Mouse (Mus musculus): ENCODE results near the gene Defb29.

Defb29 gene

DNA sequence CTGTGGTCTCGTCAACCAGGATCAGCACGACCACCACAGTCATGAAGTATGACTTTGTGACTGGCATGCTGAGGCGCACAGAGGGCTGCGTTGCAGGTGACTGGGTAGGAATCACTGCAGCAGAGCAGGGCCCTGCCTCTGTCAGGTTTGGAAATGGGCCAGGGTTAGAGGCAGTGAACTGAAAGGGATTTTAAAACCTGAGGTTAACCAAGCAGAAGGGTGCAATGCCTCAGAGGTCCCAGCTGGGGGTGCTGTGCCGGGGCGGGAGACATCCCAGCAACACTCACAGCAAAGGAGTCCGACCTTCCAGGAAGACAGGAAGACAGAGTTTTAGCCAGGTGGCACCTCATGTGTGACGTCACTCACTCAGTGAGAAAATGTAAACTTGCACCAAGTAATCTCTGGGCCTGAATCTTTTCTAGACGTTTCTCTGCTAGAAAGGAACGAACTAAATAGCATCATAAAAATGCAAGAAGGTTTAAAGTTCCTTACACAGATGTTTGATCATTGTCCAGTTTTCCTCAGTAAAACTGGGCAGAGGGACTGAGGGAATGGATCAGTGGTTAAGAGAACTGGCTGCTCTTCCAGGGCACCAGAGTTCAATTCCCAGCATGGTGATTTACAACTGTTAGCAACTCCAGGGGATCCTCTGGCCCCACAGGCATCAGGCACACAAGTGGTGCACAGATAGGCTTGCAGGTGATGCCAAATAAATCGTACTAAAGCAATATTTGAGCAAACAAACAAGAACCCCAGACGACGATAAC lies at the start of gene Defb29:
Defb29 (minus strand) TSS at position 155 of the 767 bp plus-strand sequence.
- no peak for DNase-seq (ENCODE audit: low spot score)

DNA sequence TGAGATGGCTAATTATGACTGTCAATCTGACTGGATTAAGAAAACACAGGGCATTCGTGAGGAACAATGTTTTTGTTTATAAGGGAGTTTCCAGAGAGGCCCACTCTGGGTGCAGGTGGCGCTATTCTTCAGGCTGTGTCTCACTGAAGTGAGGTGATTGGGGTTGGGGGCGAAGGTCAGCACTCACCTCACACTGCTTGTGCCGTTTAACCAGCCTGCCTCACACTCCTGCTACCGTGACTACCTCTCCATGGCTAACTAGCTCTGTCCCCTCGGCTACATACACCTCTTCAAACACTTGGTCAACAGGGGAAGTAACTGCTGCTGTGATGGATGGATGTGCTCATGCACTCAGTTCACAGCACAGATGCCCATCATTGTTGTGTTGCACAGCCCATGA lies 49.1 kb upstream of the Defb29 start:
- no peak for DNase-seq (ENCODE audit: low spot score)

DNA sequence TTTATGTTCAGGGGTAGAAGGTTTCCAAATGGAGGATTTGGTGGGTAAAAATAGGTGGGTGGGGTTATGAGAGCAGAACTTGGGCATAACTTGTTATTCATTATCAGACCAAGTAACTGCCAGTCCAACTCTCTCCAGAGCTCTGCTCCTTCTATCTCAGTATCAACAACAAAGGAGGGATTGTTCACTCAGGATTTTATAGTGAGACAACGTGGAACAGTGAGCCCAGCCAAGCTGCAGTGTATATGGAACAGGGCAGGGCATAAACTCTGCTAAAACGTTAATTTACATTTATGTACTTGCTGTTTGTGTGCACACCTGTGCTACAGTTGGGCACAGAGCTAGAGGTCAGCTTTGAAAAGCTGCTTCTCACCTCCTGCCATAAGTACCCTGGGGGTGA lies 48.6 kb upstream of the Defb29 start:
- DNase-seq (ENCODE audit: low spot score), result no peak

DNA sequence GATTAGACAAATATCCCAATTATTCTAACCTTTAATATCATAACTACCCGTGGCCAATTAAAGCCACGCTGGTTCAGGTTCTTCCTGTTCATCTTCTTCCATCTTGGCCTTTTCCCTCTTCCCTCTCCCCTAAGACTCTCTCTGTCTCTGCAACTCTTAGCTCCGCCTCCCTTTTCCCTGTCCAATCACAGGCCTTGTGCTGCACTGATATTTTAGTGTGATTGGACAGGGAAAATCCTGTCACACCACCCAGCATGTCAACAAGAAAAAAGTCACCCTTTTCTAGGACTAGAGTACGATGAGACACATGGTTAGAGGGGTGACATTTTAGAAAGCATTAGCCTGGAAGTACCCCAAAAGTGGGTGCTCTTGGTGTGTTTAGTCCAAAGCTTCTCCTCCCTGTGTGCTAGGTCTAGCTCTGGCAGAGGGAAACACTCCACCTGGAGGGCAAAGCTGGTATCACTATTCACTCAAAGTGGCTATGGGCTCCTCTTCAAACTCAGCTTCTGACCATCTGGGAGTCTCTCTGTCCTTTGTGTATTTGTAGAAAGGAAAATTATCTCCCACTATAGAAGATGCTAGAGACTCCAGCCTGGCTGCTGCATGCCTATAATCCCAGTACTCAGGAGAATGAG lies 47.1 kb upstream of the Defb29 start:
- no peak for DNase-seq (ENCODE audit: low spot score)

DNA sequence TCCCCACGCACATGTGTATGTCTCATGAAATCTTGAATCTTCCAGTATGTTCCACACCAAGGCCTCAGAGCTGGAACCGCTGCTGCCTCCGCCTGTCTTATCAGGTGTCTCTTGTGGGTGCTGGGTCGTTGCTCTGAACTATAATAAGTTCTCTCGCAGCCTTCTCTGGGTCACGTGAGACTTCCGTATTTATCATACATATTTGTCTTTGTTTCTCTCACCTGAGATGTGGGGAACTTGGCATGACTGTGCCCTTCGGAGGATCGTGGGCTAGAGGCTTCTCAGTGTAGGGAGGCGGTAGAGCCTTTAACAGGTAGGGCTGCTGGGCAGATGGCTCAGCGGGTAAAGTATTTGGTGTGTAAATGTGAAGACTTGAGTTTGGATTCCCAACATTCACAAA lies 40.7 kb upstream of the Defb29 start:
- DNase-seq (ENCODE audit: low spot score), result no peak

DNA sequence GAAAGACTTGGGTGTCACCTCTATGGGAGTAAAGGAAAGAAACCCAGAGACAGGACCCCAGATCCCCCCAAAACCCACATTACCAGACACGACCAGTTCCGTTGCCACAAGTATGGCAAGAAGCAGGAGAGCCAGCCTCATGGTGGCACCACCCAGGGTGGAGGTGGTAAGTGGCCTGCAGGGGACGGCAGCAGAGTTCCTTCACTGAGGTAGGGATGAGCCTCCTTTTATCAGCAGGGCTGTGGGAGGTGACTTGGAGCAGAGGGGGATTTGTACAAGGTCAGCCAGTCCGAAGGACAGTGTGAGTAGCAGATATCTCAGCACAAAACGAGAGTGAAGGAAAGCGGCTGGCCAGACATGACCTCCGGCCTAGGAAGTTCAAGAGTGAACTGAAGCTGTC lies 40.2 kb upstream of the Defb29 start, which contains the start of gene Defb19:
Defb19 (minus strand) TSS at position 206 of the 400 bp plus-strand sequence.
- no peak for DNase-seq (ENCODE audit: low spot score)

DNA sequence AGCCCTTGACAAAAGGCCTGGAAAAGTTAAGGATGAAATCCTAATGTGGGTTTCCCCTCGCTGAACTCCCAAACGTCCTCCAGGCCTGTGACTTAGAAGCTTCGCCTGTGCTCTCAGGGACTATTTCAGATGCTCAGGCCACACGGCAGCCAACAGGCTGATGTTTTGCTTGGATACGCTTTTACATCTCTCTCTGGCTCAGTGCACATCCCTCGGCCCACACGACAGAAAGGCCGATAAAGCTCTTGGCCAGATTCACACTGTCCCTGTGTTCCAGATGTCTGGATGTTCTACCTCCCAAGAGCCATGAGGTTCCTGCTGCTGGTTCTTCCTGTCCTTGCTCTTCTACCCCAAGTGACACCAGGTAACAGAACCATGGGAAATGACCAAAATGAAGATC lies 33.6 kb upstream of the Defb29 start:
- DNase-seq (ENCODE audit: low spot score), result no peak

DNA sequence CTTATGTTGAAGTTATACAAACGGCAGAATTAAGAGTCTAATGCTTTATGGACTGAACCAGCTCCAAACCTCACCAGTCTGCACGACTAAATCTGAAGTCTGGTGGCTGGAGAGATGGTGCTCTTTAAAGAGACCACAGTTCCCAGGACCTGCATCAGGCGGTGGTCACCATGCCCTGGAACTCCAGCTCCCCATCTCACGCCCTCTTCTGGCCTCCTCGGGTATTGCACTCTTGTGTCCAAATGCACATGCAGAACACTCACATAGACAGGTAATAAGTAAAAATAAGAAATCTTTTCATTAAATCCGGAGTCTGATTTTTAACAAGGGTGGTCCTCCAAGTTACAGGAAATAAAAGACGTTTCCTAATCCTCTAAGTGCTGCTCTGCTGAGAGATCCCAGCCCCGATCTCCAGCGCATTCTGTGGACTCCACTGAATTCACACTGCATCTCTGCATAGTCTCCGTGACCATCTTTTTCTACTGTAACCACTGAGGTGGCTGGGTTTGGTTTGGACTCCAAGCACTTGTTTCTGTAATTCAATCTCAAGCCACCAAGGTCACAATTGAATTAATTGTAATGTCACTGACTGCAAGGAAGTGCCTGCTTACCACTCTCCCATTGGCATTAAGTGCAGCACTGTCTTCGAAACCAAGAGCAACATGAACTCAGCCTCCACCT lies 32.4 kb upstream of the Defb29 start, which contains the start of gene Defb21:
Defb21 (plus strand) TSS at position 631 of the 681 bp plus-strand sequence.
- DNase-seq (ENCODE audit: low spot score), result no peak

DNA sequence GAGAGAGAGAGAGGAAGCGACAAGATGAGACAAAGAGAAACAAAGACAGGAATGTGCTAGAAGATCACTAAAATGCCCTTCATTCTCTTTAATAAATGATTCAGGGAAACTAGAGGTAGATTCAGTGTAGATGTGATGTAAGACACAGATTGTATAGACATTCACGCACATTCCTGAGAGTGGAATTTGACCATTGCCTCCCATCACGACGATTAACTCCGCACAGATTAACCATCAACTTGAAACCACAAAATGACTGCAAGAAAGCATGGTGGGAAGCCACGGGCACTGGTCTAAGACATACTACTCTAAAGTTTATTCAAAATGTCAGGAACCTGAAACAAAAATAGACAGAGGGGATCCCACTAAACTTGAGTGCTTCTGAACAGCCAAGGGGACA lies 30.4 kb upstream of the Defb29 start:
- no peak for DNase-seq (ENCODE audit: low spot score)

DNA sequence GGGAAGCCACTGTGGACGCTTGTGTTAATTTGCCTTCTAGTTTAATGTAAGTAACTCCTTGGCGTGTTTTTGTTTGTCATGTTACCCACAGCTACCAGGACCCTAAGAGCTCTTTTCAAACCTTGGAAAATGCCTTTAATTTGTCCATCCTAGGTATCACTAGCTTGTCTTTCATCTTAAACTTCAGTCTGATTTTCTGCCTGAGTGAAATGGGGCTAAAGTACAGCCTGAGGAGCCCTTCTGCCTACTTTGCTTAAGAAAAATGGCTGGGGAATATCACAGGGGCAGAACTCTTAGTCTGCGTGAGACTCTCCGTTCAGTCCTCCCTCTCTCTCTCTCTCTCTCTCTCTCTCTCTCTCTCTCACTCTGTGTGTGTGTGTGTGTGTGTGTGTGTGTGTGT lies 30.0 kb upstream of the Defb29 start:
- no peak for DNase-seq (ENCODE audit: low spot score)

DNA sequence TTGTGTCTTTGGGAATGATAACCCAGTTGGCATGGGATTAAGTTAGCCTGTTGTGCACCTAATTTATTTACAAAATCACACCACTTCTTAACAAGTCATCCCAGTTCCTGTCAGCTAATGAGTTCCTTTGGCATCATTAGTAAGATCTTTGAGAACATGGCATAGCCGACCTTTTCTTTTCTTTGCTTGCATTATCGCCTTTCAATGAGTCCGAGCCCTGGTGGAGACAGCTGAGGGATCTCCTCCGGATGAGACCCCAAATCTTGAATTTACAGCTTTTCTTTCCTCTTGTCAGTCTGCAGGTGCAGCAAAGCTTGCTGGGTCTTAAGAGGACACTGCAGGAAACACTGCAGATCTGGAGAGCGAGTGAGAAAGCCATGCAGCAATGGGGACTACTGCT lies 29.1 kb upstream of the Defb29 start, which contains the start of gene Gm17416:
Gm17416 (plus strand) TSS at position 301 of the 400 bp plus-strand sequence.
- DNase-seq (ENCODE audit: low spot score), result no peak

DNA sequence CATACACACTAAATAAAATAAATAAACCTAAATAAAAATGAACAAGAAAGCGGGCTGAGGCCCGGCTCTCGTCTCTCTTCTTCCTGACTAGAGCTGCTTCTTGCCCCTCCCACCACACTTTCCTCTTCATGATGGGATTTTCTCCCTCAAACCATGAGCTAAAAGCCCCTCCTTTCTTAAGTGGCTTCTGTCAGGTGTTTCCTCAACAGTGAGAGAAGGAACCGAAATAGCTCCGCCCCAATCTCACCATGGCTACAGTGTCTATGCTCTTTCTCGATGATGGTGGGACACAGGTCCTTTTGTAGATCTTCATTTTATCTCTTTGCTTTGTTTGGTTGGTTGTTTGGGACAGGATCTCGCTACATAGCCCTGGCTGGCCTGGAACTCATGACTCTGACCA lies 16.8 kb upstream of the Defb29 start:
- no peak for DNase-seq (ENCODE audit: low spot score)

DNA sequence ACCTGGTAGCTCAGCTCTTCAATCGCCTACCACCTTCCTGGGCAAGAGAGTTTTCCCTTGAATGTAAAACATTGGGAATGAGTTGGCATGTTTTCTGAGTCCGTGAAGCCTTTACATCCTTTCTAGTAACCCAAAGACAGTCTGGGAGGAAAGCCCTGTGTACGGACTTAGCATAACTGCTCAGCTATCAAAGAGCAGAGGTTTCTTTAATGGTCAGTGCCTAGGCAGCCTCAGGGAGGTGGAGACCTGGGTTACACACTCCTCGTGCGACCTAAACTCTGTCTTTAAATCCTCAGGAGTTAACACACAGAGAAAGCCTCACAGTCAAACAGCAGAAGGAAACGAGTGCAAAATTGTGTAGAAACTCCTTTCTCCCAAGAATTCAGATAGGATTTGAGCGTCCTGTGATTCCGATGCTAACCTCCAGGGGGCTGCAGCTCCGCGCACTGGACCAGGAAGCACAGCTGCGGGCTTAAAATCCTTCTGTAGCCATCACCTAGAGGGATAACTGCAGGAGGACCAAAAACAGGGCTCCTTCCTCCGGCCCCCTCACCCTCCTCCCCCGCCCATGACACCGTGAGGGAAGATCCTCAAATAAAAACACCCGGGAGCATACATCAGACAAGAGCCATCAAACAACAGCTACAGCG lies 14.0 kb upstream of the Defb29 start:
- DNase-seq (ENCODE audit: low spot score), result peak; percentile 39

DNA sequence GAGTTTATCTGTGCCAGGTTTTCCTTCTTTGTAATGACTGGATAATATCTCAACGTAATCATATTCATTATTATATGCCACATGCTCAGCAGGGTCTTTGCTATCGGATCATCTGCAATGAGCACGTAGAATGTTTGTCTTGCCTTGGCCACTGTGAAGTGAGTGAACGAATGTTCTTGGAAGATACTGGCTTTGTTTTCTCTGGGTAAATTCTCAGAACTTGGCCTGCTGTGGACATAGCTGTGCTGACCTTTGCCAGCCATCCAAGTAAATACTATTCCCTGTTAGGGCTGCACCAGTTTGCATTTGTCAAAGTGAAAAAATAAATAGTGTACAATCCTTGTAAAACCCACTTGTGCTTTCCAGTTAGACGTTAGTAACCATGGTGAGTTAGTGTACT lies 8.2 kb upstream of the Defb29 start:
- no peak for DNase-seq (ENCODE audit: low spot score)

DNA sequence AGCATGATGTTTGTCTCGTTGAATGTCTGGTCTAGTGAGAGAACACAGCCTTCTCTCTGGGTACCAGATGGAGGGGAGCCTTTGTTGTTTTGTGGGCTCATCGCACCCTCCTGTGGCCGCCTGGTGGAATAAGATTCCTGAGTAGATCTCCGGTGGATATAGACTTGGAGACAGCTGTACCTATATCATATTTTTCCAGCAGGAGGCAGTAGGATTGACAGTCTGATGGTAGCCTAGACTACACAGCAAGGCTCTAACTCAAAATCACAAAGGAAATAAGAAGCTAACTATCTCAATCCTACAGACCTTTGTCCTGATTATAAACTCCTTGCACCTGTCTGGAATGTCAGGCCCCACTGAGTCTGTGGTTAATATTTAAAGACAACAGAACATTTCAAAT lies 4.8 kb upstream of the Defb29 start:
- DNase-seq (ENCODE audit: low spot score), result peak; percentile 7

DNA sequence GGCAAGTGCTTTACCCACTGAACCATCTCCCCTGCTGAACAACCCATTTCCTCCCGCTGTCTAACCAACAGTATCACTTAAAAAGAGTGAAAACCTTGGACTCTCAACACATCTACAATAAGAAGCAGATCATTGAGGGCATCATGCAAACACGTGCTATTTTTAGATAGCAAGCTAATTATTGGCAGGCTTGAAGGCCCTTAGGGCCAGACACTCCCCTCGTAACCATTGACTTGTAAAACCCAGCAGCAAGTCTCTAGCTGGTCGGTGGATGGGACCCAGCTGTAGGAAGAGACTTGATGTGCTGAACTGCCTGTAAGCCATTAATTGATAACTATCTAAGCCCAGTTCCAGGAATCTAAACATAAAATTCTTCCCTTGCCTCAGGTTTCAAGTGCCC lies 3.6 kb upstream of the Defb29 start:
- no peak for DNase-seq (ENCODE audit: low spot score)

DNA sequence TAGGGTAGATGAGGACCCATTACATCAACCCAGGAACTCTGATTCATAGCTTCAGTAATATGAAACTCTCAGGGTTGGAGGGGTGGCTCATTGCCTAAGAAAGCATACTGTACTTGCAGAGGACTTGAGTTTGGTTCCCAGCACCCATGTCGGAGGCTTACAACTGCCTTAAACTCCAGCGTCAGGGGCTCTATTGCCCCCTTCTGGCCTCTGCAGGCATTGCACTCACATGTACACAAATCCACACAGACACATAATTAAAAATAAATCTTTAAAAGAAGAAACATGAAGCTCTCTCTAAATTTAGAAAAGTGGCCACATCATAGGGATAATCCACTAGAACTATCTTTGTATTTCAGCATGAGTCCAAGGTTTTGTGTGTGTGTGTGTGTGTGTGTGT lies 3.0 kb upstream of the Defb29 start:
- no peak for DNase-seq (ENCODE audit: low spot score)

DNA sequence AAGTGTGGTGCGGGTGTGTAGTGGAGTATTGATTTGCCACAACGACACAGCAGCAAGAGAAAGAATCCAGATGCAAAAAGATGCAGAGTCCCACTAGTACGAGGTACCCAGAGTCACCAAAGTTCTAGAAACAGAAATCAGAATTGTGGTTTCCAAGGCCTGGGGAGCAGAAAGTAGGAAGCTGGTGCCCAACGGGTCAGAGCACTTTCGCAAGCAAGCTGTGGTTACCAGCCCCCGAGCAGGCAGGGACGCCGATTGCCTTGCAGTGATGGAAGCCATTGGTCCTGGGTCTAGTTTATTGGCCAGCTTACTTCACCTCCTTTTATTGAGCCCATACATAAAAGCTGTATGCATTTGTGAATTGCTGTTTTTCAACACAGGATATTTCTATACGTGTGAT lies 2.1 kb upstream of the Defb29 start:
- no peak for DNase-seq (ENCODE audit: low spot score)

DNA sequence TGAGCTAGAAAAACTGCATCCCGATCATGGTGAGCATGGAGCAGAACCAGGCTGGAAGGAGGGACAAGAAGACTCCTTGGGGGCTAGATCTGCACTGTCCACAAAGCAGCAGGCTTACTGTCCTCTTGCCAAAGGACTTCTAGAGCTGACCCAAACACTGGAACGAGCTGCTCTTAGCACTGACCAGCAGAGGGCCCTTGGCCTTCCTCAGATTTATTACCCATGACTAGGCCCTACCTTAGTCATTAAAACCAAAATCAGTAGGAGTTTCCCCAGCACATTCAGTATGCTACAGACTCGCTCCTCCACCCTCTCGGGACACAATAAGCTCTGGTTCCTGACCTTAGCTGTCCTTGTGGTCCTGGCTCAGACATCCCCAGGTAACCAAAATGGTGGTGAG lies 21.9 kb downstream of the Defb29 start, which contains the start of gene Defb28:
Defb28 (plus strand) TSS at position 275 of the 400 bp plus-strand sequence.
- no peak for DNase-seq (ENCODE audit: low spot score)

DNA sequence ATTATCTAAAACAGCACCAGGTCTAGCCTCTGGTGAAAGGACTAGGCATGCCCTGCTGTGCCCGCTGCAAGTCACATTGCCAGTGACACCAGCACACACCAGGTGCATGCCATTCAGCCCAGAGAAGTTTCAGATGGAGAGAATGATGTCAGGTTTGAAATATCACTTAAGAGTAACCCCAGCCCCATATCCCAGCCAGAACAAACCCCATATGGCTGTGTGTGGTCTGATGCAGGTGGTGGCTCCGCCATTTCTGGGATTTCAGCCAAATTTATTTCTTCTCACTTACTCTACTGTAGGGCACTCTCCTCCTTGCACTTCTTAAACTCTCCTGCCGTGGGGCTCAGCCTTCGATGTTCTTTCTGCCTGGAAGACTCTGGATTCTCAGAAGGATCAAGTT lies 23.8 kb downstream of the Defb29 start:
- no peak for DNase-seq (ENCODE audit: low spot score)

DNA sequence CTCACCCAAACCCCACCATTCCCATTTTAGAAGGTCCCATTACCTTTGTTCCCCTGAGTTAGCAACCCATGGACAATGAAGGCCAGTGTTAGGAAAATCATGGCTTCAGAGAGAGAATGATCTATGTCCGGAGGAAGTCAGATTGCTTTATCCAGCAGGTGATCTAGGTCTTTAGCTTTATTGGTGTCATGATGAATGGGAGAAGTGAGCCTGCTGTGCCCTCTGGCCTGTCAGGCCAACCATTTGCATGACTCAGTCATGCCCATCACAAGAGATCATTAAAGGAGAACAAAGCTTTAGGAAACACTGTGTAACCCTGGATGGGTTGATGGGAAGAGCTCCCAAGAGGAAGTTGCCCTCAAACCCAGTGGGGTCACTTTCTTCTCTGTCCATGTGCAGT lies 28.3 kb downstream of the Defb29 start, which contains the start of gene Defb26:
Defb26 (minus strand) TSS at position 101 of the 400 bp plus-strand sequence.
- DNase-seq (ENCODE audit: low spot score), result no peak

DNA sequence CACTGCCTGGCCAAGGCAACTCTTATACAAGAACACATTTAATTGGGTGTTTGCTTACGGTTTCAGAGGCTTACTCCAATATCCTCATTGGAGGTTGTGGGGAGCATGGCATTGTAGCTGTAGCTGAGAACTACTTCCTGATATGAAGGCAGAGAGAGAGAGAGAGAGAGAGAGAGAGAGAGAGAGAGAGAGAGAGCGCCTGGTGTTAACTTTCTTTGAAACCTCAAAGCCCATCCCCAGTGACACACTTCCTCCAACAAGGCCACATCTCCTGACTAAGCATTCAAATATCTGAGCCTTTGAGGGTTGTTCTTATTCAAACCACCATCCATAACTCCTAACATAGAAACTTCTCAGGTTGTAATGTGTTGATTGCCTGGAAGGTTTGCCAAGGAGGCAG lies 35.9 kb downstream of the Defb29 start:
- DNase-seq (ENCODE audit: low spot score), result no peak
